Comparison of ENCODE assay signal across 22 mouse cellular contexts in the genomic region with DNA sequence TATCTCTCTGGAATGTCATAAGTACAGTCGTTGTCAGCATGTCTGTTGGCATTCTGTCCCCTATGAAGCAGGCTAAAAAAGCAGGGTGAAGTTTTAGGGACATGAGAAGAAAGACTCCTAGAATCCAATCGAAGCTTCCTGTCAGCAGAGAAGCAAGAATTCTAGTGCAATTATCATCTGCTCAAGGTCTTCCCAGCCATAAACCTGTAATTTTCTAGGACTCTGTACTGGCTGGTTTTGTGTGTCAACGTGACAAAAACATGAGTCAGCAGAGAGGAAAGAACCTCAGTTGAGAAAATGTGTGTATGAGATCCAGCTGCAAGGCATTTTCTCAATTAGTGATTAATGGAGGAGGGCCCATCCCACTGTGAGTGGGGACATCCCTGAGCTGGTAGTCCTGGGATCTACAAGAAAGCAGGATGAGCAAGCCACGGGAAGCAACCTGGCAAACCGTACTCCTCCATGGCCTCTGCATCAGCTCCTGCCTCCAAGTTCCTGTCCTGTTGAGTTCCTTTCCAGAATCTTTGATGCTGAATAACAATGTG.
"Had no signal": no experiment of that assay in that cellular context is flagged by ENCODE, and none has a peak within 500 bp of the region (broad histone marks: within the 10 kb centered on the region; RNA-seq: fewer than 3 reads in every experiment).

No protein-coding gene starts in this region.

- H3K27ac ChIP-seq: heart, embryonic 13.5 days; heart, embryonic 15.5 days; hindbrain, embryonic 13.5 days; hindbrain, embryonic 15.5 days; hindbrain, postnatal 0 days; layer of hippocampus, adult 2 months; left cerebral cortex, adult 2 months; limb, embryonic 10.5 days; limb, embryonic 12.5 days; liver, embryonic 12.5 days; liver, embryonic 14.5 days had no signal

- ATAC-seq: hindbrain, postnatal 0 days; liver, embryonic 12.5 days had no signal

- H3K9ac ChIP-seq: heart, embryonic 13.5 days; heart, embryonic 15.5 days; hindbrain, embryonic 13.5 days; hindbrain, embryonic 15.5 days; limb, embryonic 12.5 days; liver, embryonic 12.5 days; liver, embryonic 14.5 days had no signal

- DNase-seq: gastrocnemius, postnatal 14 days; gastrocnemius, postnatal 36 days; heart, adult 18-20 months; heart, postnatal 14 days; heart, postnatal 36 days; kidney, adult 18-20 months; kidney, adult 8-10 months; kidney, postnatal 14 days; kidney, postnatal 4 days; liver had no signal

- H3K27me3 ChIP-seq: heart, embryonic 13.5 days; heart, embryonic 15.5 days; hindbrain, embryonic 15.5 days; limb, embryonic 12.5 days; liver, embryonic 12.5 days had no signal

- H3K4me1 ChIP-seq: heart, embryonic 13.5 days; heart, embryonic 15.5 days; hindbrain, embryonic 13.5 days; hindbrain, embryonic 15.5 days; limb, embryonic 10.5 days; limb, embryonic 12.5 days; liver, embryonic 12.5 days had no signal

- H3K36me3 ChIP-seq: heart, embryonic 13.5 days; heart, embryonic 15.5 days; hindbrain, embryonic 13.5 days; hindbrain, embryonic 15.5 days; limb, embryonic 10.5 days; limb, embryonic 12.5 days; liver, embryonic 12.5 days had no signal

- H3K4me2 ChIP-seq: heart, embryonic 11.5 days; heart, embryonic 13.5 days; heart, embryonic 15.5 days; hindbrain, embryonic 13.5 days; hindbrain, embryonic 15.5 days; limb, embryonic 12.5 days; liver, embryonic 12.5 days had no signal

- H3K9me3 ChIP-seq: heart, embryonic 13.5 days; heart, embryonic 15.5 days; hindbrain, embryonic 13.5 days; hindbrain, embryonic 15.5 days; limb, embryonic 10.5 days; limb, embryonic 12.5 days; liver, embryonic 12.5 days had no signal

- H3K4me3 ChIP-seq: heart, embryonic 13.5 days; heart, embryonic 15.5 days; hindbrain, embryonic 13.5 days; hindbrain, embryonic 15.5 days; layer of hippocampus, adult 2 months; left cerebral cortex, adult 2 months; limb, embryonic 10.5 days; limb, embryonic 12.5 days; liver, embryonic 12.5 days had no signal
